Mouse (Mus musculus) lung, postnatal 0 days (tissue): ENCODE measurements at regions not wholly inside any gene's neighbourhood (a gene's known extent, or its start where the extent isn't known, plus 50 kb on each side); places are given as distances from the start of the nearest gene placed in this dataset.

Experiments used
- ATAC-seq: fragments of 200-750 bp; cut with Nextera tagmentation; 2 replicates; pipeline ENCODE4 v1.8.0; 2017; ENCODE audit warnings: moderate library complexity
- DNase-seq: peaks from one replicate; pipeline ENCODE4 v3.0.0-alpha.2; 2016; ENCODE audit warnings: low spot score
- H3K27ac ChIP-seq: fragments of 300-500 bp; sonication (generic); 2 replicates; pipeline ENCODE4 v1.5.1; 2014; ENCODE audit warnings: antibody characterized with exemption, mild to moderate bottlenecking, low read length, mixed read lengths
- H3K27me3 ChIP-seq: fragments of 300-500 bp; sonication (generic); replicated peaks from 2 replicates; pipeline ENCODE4 v1.6.1; 2014; ENCODE audit warnings: low read length, mixed read lengths; ENCODE audit not compliant: insufficient read depth
- H3K36me3 ChIP-seq: fragments of 300-500 bp; sonication (generic); 2 replicates; pipeline ENCODE4 v1.6.1; 2014; ENCODE audit warnings: low read length, mixed read lengths; ENCODE audit not compliant: insufficient read depth
- H3K4me1 ChIP-seq: fragments of 300-500 bp; sonication (generic); 2 replicates; pipeline ENCODE4 v1.6.1; 2014; ENCODE audit warnings: antibody characterized with exemption, low read depth, low read length, mixed read lengths; ENCODE audit not compliant: insufficient read depth
- H3K4me2 ChIP-seq: fragments of 300-500 bp; sonication (generic); replicated peaks from 2 replicates; pipeline ENCODE4 v1.6.1; 2014; ENCODE audit warnings: low read depth, mild to moderate bottlenecking, low read length, moderate library complexity, mixed read lengths
- H3K4me3 ChIP-seq: fragments of 300-500 bp; sonication (generic); 2 replicates; pipeline ENCODE4 v1.5.1; 2014; ENCODE audit warnings: low read depth, low read length
- H3K9ac ChIP-seq: fragments of 300-500 bp; sonication (generic); replicated peaks from 2 replicates; pipeline ENCODE4 v1.6.1; 2014; ENCODE audit warnings: low read depth, mild to moderate bottlenecking
- H3K9me3 ChIP-seq: fragments of 300-500 bp; sonication (generic); 2 replicates; pipeline ENCODE4 v1.6.1; 2016; ENCODE audit warnings: low read length, mixed read lengths
- CTCF ChIP-seq: IDR thresholded peaks from 2 replicates; pipeline ENCODE4 v1.5.1; 2016; ENCODE audit warnings: antibody characterized with exemption, mild to moderate bottlenecking
- EP300 ChIP-seq: IDR thresholded peaks from 2 replicates; pipeline ENCODE4 v1.6.1; 2016; ENCODE audit warnings: antibody characterized with exemption, mild to moderate bottlenecking, control low read depth
- WGBS: fragments of 180-500 bp; shearing (Covaris S2); extraction: QIAGEN DNeasy Blood & Tissue Kit; methylation state at CpG from one replicate; pipeline ENCODE4 v1.1.7; 2014; 5-methylcytosine and 5-hydroxymethylcytosine counted together

DNA sequence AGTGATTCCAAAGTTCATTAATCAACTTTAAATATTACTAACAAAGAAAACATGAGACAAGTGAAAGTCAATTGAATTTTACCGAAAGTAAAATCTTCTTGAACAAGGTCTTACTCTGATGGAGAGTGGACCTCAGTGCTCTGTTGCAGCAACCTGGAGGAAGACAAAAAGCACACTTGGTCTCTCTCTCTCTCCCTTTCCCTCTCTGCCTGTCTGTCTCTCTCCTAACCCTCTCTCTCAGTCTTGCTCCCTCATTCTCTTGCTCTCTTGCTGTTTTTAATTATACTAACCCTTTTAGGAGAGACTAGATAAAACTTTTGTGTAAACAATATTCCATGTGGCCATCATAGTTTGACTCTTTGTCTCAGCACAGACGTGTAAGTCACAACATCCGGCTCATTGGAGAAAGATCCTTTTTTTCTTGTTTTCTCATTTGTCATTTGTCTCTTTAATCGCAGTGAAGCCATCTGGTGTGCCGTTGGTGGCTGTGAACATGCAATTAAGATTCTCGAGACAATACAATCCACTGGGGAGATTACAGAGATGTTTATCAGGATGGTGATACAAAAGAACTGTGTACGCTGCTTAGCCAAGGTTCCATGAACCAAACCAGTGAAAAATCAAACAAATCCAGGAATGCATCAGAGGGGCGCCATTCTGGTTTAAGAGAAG lies 244.5 kb downstream of the Galc start:
- no peak for TF ChIP-seq EP300
- no peak for TF ChIP-seq CTCF
- H3K9ac ChIP-seq = no peak overlapping the region
- H3K36me3 ChIP-seq = no peaks in the 10 kb centered on the region
- 34% methylated on average over 8 of the region's 8 CpGs for WGBS
- H3K9me3 ChIP-seq = no peaks in the 10 kb centered on the region
- no peaks in the 10 kb centered on the region for H3K4me1 ChIP-seq
- DNase-seq (no peak), ATAC-seq (no peak)
- H3K4me2 ChIP-seq = no peak overlapping the region
- H3K27me3 ChIP-seq = no peaks in the 10 kb centered on the region
- no peak overlapping the region for H3K27ac ChIP-seq
- H3K4me3 ChIP-seq = no peak overlapping the region

GRCm38 (mm10) chr12:98009175-98009574 lies 250.1 kb downstream of the Galc start:
- Histone ChIP-seq H3K4me2 (no peak overlapping the region), H3K36me3 (no peaks in the 10 kb centered on the region), H3K27me3 (no peaks in the 10 kb centered on the region), H3K9ac (no peak overlapping the region), H3K4me1 (no peaks in the 10 kb centered on the region), H3K27ac (no peak overlapping the region), H3K4me3 (no peak overlapping the region), H3K9me3 (no peaks in the 10 kb centered on the region)
- ATAC-seq = no peak
- WGBS = 79% methylated on average over 2 of the region's 2 CpGs
- no peak for DNase-seq
- TF ChIP-seq EP300 (no peak), CTCF (no peak)

DNA sequence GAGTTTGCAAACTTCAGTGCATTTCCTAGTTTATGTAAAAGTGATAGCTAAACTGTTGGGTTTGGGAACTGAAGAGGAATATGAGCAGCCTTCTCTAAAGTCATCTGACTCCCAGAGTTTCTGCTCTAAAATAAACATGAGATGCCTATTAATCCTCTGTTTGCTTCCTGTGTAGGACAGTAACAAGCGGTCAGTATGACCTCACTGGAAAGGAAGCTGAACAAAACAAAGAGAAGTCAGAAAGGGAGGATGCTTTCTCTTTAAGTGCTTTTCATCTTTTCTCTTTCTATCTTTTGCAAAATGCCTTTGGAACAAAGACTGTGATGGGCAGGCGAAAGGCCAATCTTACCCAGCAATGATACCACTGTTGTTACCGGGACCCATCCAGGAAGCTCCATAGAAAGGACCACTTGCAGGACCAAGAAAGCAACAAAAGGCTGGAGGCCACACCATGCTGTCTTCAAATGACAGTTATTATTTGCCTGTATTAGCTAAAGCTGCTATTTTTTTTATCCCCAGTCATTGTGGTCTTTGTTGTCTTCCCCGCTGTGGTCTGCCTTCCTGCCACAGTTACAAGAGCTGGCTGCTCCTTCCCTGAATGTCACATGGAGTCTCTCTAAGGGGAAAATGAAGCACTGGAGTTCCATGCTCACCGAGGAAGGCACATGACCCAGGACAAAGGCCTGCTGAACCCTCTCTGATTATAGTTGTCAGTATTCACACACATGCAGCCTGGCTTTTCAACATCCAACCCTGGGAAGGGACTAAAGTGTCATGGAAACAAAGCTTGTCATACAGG lies 253.4 kb downstream of the Galc start:
- TF ChIP-seq CTCF (no peak), EP300 (no peak)
- H3K9ac ChIP-seq = no peak overlapping the region
- H3K9me3 ChIP-seq = no peaks in the 10 kb centered on the region
- peak overlapping the region; percentile 34; the same call in 1 of the 2 replicates for H3K27ac ChIP-seq
- 53% methylated on average over 5 of the region's 5 CpGs for WGBS
- H3K36me3 ChIP-seq = no peaks in the 10 kb centered on the region
- DNase-seq (peak; percentile 44), ATAC-seq (peak; percentile 73)
- H3K27me3 ChIP-seq = no peaks in the 10 kb centered on the region
- no peaks in the 10 kb centered on the region for H3K4me1 ChIP-seq
- H3K4me3 ChIP-seq = no peak overlapping the region
- H3K4me2 ChIP-seq = no peak overlapping the region

DNA sequence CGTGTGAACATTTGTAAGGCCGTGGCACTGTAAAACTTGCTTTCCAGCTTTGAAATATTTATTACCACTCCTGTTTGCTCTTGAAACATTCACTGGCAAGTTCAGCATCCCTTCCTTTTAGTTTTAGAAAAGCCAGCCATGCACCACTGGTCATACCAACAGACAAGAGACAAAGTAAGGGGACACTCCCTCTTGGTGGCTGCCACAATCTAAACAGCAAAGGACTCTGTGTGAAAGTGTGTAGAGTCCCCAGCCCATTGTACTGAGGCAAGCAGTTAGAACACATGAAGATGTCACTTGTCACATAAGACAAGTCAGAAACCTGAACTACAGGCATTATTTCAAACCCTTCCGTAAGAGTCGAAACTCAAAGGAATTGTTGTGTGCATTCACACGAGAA lies 257.0 kb downstream of the Galc start:
- no peak for TF ChIP-seq CTCF
- no peak for TF ChIP-seq EP300
- Histone ChIP-seq H3K4me2 (no peak overlapping the region), H3K9ac (no peak overlapping the region), H3K9me3 (no peaks in the 10 kb centered on the region), H3K4me3 (no peak overlapping the region), H3K27ac (no peak overlapping the region), H3K27me3 (no peaks in the 10 kb centered on the region), H3K36me3 (no peaks in the 10 kb centered on the region), H3K4me1 (no peaks in the 10 kb centered on the region)
- no peak for ATAC-seq
- 82% methylated on average over 5 of the region's 5 CpGs for WGBS
- no peak for DNase-seq

DNA sequence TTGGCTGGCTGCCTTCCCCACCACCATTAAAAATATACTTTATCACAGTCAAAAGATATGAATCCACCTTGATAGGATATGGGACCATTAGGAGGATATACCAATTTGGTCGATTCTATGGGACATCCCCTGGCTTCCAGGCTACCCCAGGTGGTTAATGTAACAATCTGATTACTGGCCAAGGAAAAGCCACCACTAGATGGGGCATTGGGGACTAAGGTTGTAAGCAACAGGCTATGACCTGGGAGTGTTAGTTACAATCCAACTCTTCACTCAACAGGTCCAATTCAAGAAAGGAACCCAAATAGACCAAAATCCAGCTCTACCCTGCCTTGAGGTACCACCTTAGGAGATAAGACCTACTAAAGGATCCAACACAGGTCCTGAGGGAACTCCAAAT lies 264.4 kb downstream of the Galc start:
- H3K9ac ChIP-seq = no peak overlapping the region
- H3K4me1 ChIP-seq = no peaks in the 10 kb centered on the region
- no peaks in the 10 kb centered on the region for H3K27me3 ChIP-seq
- TF ChIP-seq EP300 (no peak), CTCF (0 out of 2 replicates have a peak, but pooled peaks have one; percentile 9)
- H3K4me3 ChIP-seq = no peak overlapping the region
- DNase-seq = no peak
- no peak overlapping the region for H3K4me2 ChIP-seq
- 26% methylated on average over 1 of the region's 1 CpGs for WGBS
- no peaks in the 10 kb centered on the region for H3K9me3 ChIP-seq
- ATAC-seq = no peak
- H3K36me3 ChIP-seq = no peaks in the 10 kb centered on the region
- no peak overlapping the region for H3K27ac ChIP-seq

GRCm38 (mm10) chr12:97993937-97994336 lies 265.3 kb downstream of the Galc start:
- Histone ChIP-seq H3K4me1 (no peaks in the 10 kb centered on the region), H3K27me3 (no peaks in the 10 kb centered on the region), H3K9me3 (no peaks in the 10 kb centered on the region), H3K27ac (no peak overlapping the region), H3K4me3 (no peak overlapping the region), H3K4me2 (no peak overlapping the region), H3K36me3 (no peaks in the 10 kb centered on the region), H3K9ac (no peak overlapping the region)
- DNase-seq (no peak), ATAC-seq (no peak)
- no peak for TF ChIP-seq CTCF
- no peak for TF ChIP-seq EP300
- WGBS = 80% methylated on average over 3 of the region's 3 CpGs
